Mouse (Mus musculus) cerebellum, adult 18-20 months (tissue): ENCODE data around the gene Fbxo41.

Experiments used
- DNase-seq, 2 experiments: peaks; one replicate each; pipeline ENCODE4 v3.0.0; 2021

The Fbxo41 gene

GRCm38 (mm10) chr6:85502911-85503250 is at the start of gene Fbxo41:
Gene Fbxo41 (minus strand): TSS chr6:85502994.
- DNase-seq = peak; percentile 81

- no peak for DNase-seq
Measured at GRCm38 (mm10) chr6:85547642-85548041, 44.8 kb upstream of the Fbxo41 start.

- DNase-seq = peak; percentile 85 to 86
Measured at GRCm38 (mm10) chr6:85544251-85544881, 41.6 kb upstream of the Fbxo41 start.

GRCm38 (mm10) chr6:85543351-85544175 is 40.8 kb upstream of the Fbxo41 start:
- DNase-seq = peak; percentile 58 to 60

GRCm38 (mm10) chr6:85522825-85523224 is 20.0 kb upstream of the Fbxo41 start:
- DNase-seq = peak; percentile 53

GRCm38 (mm10) chr6:85522026-85522425 is 19.2 kb upstream of the Fbxo41 start:
- DNase-seq = no peak

GRCm38 (mm10) chr6:85518091-85518693 is 15.4 kb upstream of the Fbxo41 start:
- DNase-seq = no peak

- peak; percentile 95 to 96 for DNase-seq
Measured at GRCm38 (mm10) chr6:85515941-85516340, 13.1 kb upstream of the Fbxo41 start.

GRCm38 (mm10) chr6:85513531-85513910 is 10.7 kb upstream of the Fbxo41 start, which contains the start of gene Egr4:
Gene Egr4 (minus strand): TSS chr6:85513589.
- DNase-seq = peak; percentile 90 to 93

- no peak for DNase-seq
Measured at GRCm38 (mm10) chr6:85512577-85513530, 10.1 kb upstream of the Fbxo41 start.

GRCm38 (mm10) chr6:85512056-85512440 is 9.3 kb upstream of the Fbxo41 start:
- DNase-seq = peak in 1 of 2 experiments; percentile 55

GRCm38 (mm10) chr6:85511286-85512055 is 8.7 kb upstream of the Fbxo41 start:
- DNase-seq = peak in 1 of 2 experiments; percentile 50

GRCm38 (mm10) chr6:85510476-85510875 is 7.7 kb upstream of the Fbxo41 start:
- peak; percentile 88 to 91 for DNase-seq

GRCm38 (mm10) chr6:85508602-85509001 is 5.8 kb upstream of the Fbxo41 start:
- no peak for DNase-seq

GRCm38 (mm10) chr6:85504908-85505307 is 2.1 kb upstream of the Fbxo41 start:
- no peak for DNase-seq

- DNase-seq = peak in 1 of 2 experiments; percentile 31
Measured at GRCm38 (mm10) chr6:85502103-85502910, 487 bp downstream of the Fbxo41 start.

GRCm38 (mm10) chr6:85501571-85502102 is 1.2 kb downstream of the Fbxo41 start:
- DNase-seq = peak; percentile 42 to 50

- DNase-seq = peak in 1 of 2 experiments; percentile 36
Measured at GRCm38 (mm10) chr6:85500416-85500815, 2.4 kb downstream of the Fbxo41 start.

GRCm38 (mm10) chr6:85498147-85498546 is 4.6 kb downstream of the Fbxo41 start:
- DNase-seq = no peak

GRCm38 (mm10) chr6:85496976-85497375 is 5.8 kb downstream of the Fbxo41 start:
- DNase-seq = peak in 1 of 2 experiments; percentile 32

GRCm38 (mm10) chr6:85491606-85492005 is 11.2 kb downstream of the Fbxo41 start:
- no peak for DNase-seq
